Mouse (Mus musculus) frontal cortex, postnatal 25 days (tissue): ENCODE results near the gene Fnbp1.
A peak's percentile ranks its signal among the peaks of the same experiment; 100 is the strongest.

Experiments used
- DNase-seq, 2 experiments: peaks; one replicate each; pipeline ENCODE4 v3.0.0; 2022; ENCODE audit warnings: low spot score in 2 of 2

Gene Fnbp1

DNA sequence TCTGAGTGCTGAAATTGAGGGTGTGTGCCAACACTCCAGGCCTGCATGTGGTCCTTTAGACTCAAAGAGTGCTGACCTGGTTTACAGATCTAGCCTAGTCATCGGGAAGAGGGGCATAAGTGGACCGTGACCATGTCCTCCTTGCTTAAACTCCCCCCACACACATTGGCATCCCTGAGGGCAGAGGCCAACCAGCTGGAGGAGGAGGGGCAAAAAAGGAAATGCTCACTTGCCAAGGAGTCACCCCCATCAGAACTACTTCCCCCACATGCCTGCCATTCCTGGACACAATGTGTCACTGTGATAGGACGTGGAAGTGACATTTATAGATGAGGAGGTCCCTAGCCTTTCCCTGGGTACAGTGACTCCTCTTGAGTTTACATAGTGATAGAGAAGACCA, 116.3 kb downstream of the Fnbp1 start:
- no peak for DNase-seq

DNA sequence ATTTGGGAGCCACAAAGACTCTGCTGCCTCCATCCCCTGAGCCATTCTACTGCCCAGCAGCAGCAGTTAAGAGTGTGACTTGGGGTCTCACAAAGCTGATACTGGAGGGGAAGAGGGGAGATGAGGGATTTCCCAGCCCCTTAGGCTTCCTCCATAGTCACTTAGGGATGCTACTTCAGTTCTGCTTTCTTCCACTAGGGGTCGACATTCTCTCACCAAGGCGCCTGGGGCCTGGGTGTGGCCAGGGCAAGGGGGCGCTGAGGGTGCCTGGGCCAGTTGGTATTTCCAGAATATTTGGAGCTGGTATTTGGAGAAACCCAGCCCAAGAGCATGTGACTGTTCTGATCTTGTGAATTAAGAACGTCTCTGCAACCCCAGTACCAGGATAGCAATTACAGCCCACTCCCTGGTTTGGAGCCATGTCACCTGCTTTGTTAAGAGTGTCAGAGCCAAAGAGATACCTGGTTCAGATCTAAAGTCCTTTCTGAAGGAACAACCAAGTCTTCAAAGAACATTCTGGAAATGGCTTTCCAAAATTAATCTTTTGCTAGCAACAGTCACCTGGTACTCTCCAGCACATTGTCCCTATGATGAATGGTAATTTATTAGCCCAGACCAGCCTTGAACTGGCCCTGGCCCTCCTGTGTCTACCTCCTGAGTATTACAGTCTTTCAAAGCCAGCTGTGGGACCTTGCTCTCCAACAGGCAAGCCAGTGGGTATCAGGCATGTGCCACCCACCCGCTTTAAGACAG, 117.0 kb downstream of the Fnbp1 start:
- DNase-seq, result peak; percentile 21 to 41

- DNase-seq, result no peak
Measured at GRCm38 (mm10) chr2:31023940-31024339, 117.9 kb downstream of the Fnbp1 start.

GRCm38 (mm10) chr2:31020202-31020601, 121.6 kb downstream of the Fnbp1 start:
- DNase-seq, result no peak

DNA sequence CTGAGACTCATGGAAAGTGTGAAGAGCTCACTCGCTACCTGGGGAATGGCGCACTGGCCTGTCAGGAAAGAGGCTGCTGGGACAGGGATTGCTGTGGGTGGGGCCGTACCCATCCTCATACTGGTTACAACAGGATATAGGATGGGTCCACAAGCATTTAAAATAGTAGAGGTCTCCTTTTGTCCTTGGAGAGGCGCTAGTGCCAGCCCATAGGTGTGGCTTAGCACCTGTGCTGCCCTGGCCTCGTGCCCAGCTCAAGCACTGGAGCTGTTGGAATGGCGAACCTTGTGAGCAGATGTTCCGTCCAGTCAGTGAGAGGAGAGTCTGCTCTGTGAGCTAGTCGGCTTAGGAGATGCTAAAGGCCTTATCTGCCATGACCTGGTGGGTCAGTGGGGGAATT, 122.8 kb downstream of the Fnbp1 start:
- DNase-seq, result no peak

DNA sequence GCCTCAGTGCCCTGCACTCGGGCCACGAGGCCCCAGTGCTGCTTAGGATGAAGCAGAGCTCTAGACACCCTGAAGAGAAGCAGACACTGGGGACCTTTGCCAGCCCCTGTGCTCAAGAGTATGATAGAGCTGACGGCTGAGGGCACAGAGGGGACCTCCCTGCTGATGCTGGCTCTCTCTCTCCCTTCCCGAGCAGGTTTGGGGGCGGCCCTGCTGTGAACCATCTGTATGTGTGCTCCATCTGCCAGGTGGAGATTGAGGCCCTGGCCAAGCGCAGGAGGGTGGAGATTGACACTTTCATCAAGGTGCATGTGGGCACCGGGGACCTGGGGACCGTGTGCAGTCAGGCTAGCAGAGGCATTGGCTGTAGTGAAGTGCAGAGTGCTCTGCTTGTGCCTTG, 123.3 kb downstream of the Fnbp1 start:
- no peak for DNase-seq

DNA sequence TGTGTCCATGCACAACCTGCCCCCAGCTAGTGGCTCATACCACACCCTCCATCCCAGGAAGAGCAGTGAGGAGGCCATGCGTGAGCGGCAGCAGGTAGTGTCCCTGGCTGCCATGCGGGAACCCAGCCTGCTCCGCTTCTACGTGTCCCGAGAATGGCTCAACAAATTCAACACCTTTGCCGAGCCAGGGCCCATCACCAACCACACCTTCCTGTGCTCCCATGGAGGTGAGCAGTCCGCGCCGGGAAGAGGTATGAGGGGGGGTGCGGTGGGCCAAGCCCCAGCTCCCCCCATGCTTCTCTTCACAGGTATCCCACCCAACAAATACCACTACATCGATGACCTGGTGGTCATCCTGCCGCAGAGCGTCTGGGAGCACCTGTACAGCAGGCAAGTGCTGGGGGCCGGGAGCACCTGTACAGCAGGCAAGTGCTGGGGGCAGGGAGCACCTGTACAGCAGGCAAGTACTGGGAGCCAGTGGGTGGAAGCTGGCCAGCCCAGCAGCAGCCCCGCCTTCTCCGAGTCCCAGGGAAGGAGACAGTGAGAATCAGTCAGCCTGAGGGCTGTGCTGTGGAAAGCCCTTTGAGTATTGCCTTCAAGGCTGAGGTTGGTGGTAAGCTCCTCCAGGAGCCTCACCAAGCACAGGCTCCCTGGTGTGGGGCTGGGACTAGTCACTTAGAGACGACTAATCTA, 124.0 kb downstream of the Fnbp1 start:
- DNase-seq, result no peak

GRCm38 (mm10) chr2:31013371-31014120, 128.3 kb downstream of the Fnbp1 start:
- no peak for DNase-seq

- no peak for DNase-seq
Measured at GRCm38 (mm10) chr2:31007208-31007607, 134.6 kb downstream of the Fnbp1 start.

DNA sequence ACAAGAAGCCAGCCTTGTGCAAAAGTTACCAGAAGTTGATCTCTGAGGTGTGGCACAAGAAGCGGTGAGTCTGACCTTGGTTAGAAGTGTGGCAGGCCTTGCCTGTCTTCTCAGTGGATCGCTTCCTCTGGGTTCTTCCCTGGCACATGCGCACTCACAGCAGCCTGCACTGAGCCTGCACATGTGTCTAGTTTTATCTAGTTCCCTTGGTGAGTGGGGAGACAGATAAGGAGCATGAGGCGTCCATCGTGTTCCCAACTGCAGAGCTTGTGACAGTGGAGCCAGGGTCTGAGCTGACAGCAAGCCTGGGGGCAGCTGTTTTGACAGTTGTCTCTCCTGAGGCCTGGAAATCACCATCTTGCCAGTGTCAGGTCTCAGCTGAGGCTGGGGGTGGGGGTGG, 135.4 kb downstream of the Fnbp1 start:
- DNase-seq, result no peak

DNA sequence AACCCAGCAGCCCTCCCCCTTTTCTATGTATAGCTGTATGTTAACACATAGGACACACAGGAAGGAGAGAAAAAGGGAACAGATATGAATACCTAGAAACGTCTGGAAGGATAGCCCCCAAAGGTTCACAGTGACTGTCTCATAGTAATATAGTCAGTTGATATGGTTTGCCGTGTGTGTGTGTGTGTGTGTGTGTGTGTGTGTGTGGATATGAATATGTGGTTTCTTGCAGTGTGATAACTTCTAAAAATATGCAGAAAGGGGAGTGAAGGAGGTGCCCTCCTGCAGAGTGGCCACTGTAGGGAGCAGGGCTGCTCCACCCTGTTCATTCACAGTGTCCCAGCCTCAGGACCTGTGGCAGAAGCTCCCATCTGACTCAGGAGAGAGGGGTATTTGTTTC, 136.4 kb downstream of the Fnbp1 start:
- DNase-seq, result no peak

DNA sequence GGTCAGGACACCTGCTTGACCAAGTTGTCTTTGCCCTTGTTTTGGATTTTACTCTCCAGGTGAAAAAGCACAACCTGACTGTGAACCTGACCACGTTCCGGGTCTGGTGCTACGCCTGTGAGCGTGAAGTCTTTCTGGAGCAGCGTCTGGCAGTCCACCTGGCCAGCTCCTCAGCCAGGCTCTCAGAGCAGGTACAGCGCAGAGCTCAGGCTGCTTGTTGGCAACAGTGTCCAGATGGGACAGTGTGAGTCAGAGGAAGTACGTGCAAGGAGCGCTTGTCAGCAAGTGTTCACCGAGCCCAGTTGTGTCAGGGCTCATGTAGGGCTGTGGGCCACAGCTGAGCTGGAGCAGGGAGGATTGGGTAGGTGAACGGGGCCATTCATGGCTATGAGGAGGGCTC, 139.0 kb downstream of the Fnbp1 start:
- DNase-seq, result no peak

DNA sequence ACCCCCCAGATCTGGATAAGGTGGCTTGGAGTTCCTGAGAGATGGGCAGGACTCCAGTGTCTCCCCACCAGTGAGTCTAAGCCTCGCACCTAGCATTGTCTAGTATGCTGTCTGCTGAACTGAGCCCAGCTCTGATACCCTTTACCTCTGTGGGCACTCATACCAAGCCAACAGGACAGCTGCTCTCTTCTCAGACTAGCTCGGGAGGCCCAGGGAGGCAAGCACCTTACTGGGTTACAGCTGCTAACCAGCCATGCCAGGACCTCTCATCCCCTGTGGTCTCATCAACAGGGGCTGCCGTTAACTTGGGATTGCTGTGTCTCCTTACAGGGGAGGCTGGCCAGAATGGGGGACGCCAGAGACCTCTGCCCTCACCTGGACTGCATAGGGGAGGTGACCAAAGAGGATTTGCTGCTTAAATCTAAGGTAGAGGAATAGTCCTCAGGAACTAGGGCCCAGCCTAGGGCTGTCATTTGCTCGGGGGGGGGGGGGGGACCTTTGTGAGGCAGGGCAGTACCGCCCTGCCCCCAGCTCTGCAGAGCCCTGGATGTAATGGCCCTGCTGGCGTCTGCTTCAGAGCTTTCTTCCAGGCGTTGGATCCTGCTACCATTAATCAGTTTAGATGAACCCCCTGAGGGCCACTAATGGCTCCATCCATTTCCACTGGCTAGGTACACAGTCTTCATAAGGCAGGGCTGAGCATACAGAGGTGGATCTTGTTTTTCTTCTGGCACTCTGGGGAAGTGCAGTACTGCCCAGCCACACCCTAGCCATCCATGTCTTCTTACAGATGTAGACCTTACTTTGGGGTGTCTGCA, 143.2 kb downstream of the Fnbp1 start:
- DNase-seq, result no peak

GRCm38 (mm10) chr2:30995432-30995996, 146.3 kb downstream of the Fnbp1 start:
- no peak for DNase-seq

- DNase-seq, result no peak
Measured at GRCm38 (mm10) chr2:30994853-30995252, 147.0 kb downstream of the Fnbp1 start.

GRCm38 (mm10) chr2:30990221-30990620, 151.6 kb downstream of the Fnbp1 start:
- DNase-seq, result no peak

DNA sequence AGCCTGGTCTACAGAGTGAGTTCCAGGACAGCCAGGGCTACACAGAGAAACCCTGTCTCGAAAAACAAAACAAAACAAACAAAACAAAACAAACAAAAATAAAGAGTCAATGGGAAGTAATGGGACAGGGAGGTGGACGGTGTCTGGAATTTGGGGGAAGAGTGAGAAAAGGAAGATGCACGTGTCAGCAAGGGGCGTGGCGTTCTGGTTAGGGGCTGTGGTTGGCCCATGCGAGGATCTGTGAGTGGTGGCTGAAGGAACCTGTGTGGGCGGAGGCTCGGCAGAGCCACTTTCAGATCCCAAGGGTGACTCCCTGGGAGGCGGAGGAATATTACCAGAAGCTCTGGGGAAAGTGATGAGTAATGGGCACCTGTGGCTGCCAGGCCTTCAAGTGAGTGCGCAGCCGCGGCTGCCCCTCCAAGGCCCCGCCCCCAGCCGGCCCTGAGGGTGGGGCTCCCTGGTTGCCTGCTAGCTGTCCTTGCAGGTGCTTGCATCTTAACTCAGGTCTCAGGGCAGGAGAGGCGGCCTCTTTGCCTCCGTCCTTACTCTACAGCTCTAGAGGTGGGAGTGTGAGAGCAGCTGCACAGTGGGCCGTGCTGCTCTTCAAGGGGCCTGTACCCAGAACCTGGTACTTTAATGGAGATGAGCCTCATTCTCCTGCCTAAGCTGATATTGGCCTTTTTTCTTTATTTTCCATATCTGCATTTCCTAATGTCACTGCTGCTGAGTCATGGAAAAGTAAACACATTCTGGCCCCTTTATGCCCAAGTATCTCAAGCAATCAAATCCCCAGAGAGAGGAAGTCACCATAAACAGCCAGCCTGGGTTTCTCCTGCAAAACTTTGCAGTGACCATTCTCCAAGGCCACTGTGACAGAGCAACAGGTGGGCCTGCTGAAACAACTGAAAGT, 156.4 kb downstream of the Fnbp1 start:
- DNase-seq, result no peak

- DNase-seq, result no peak
Measured at GRCm38 (mm10) chr2:30983024-30983423, 158.8 kb downstream of the Fnbp1 start.

DNA sequence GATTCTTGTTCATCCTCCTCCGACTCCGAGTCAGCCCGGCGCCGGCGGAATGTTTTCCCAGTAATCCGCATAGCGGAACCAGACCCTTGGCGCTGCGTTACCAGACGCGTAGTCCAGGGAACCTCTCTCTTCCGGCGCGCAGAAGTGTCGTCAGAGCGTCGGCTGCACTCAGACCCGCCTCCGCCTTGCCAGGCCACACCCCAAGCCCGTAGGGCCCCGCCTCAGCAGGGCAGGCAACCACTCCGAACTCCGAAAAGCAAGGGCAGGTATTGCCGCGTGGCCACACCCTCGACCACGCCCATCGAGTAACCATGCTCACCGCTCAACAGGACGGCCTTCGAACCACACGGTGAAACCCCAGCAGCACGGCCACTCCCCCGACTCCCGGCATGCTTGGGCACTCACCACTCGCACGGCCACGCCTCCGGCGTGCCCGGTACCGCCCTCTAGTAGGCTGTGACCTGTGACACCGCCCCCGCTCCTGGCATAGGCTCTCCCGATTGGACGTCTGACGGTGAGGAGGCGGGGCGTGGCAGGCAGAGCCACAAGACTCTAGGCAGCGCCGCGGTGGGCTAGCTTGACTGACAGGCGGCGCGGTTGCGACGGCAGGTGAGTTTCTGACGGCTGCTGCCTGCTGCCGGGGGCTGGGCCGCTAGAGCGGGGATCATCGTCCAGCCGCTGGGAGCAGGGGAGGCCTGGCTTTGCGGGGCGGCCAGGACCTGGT, 159.9 kb downstream of the Fnbp1 start, which contains the start of the genes BC005624 and Usp20:
TSS of gene BC005624 (minus strand) at position 412 of the 724 bp plus-strand sequence.
TSS of gene Usp20 (plus strand) at position 490 of the 724 bp plus-strand sequence.
- peak; percentile 98 for DNase-seq
